Mouse (Mus musculus) CD8-positive naive resting alpha-beta T cell, adult 2 months (primary cell): ENCODE measurements around the gene Fsip1.

Source experiments
- DNase-seq, 2 experiments: peaks; one replicate each; pipeline ENCODE4 v3.0.0; 2022; ENCODE audit warnings: low read depth in 2 of 2, low spot score in 2 of 2

Fsip1 gene

DNA sequence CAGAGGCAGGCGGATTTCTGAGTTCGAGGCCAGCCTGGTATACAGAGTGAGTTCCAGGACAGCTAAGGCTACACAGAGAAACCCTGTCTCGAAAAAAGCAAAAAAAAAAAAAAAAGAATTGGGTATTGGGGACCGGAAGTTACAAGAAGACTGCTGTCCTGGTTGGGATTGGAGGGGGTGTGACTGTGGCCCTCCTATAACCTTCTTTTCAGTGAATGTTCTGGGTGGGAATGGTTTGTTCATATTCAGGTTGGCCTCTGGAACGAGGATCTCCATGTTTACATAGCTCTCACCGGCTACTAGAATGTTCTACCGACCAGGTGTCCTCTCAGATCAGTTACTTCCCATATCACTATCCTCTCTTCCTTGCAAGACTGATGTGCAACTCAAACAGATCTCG is 328 bp upstream of the Fsip1 start:
- DNase-seq = peak in 1 of 2 experiments; percentile 7

DNA sequence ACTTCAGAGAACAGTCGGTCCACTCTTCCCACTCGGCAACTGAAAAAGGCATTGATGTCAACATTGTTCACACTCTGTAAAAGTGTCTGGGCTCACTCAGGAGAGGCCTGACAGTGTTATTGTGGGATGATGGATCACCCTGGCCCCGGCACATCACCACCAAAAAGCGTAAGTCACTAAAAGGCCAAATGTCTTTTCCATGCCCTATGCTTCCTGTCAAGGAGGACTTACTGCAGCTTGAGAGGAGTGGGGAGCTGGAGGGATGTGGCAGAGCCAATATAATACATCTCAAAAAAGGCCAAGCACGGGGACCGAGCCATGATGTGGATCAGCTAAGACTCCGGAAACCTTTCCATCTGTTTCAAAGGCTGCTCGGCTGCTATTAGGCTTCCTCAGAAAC is 2.2 kb downstream of the Fsip1 start:
- no peak for DNase-seq

DNA sequence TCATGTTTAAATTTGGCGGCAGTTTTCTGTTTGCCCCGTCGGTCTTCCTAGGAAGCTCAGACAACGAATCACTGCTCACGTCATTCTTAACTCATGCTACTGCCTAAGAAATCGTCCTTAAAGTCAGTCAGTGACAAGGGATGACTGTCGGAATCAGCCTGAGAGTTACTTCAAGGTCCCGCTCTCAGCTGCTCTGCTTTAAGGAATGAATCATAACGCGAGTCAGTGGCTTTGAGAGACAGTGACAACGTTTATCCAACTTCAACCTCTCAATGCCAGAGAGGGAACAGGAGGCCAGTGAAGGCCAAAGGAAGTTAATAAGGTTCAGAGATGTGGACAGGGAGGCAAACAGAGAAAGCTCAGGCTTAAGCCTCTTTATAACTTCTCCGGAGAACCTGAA is 7.8 kb downstream of the Fsip1 start:
- DNase-seq = no peak

DNA sequence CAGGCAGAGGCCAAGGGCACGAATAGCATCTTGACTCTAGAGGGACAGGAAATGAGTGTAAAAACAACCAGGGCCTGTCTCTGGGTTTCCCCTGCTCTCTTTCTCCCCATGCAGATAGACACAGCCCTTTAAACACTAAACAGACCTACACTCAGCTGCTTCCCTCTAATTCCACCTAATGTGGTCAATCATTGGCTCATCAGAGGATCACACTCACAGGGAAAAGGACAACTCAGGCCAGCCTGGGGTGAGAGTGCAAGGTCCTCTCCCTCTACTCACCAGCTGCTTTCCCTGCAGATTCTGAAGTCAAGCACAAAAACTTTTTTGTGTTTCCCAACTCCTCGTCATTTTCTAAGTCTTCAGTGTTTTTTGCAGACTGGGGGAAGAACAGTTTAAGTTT is 8.8 kb downstream of the Fsip1 start:
- DNase-seq = no peak

DNA sequence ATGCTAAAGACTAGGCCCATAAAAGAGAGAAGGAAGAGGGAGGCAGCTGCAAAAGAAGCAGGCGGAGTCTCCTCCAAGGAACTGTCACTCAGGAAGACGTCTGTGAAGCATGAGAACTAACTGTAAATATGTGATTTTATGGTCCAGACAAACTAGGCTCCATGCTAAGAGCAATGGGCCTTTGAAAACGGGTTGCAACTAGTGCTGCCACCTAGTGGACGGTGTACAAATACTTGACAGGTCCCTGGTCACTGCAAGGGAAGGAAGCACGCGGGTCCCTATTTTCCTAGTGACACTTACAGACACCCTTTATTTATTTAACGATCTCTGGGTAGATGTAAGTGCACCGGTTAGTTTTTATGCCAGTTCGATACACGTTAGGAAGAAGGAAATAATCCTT is 10.9 kb downstream of the Fsip1 start:
- peak; percentile 44 to 61 for DNase-seq

DNA sequence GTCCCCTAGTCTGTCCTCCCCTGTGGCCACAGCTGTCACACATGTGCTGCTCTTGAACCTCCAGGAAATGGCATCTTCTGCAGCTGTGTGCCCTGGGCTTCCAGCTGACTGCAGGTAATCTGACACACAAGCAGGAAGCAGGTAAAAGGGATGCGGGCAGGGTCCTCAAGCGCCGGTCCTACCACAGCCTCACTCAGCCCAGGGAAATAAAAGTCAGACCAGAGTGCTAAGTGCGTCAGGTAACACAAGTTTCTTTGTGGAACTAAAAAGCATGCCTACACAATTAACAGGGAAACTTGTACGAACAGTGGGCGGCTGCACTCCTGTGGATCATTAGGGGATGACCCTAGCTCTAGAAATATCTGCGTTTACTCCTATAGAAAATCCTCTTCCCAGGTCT is 20.6 kb downstream of the Fsip1 start:
- DNase-seq = no peak

DNA sequence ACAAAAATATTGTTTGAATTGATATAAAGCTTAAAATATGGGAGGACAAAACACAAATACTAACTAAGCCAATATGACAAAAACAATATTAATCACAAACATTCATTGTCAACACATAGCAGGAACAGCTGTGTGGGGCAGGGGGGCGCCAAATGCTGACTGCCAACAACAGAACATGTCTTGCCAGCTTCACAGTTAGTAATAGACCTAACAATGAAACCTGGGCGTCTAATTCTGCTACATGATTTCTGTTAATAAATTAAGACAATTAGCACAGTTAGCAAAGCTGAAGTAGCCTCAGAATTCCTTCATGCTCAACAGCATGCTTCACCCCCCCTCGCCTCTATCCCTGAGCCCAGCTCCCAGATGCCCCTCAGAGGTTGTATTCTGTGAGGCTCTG is 21.2 kb downstream of the Fsip1 start:
- no peak for DNase-seq

DNA sequence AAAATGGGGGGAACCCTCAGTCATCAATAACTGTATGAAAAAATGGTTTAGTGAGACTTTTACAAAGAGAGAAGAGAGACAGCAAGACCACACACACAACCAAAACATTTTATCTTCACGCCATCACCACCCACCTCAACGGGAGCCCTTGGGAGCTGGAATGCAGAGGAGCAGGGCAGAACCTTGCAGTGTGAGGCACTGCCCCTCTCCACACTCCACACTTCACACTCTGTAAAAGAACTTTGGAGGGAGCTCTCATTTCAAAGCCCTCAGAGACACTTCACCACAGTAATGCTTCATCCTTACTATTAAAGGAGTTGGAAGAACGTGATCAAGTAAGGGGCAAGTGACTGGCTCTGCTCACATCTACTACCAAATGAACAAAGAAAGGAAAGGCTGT is 26.2 kb downstream of the Fsip1 start:
- DNase-seq = no peak

DNA sequence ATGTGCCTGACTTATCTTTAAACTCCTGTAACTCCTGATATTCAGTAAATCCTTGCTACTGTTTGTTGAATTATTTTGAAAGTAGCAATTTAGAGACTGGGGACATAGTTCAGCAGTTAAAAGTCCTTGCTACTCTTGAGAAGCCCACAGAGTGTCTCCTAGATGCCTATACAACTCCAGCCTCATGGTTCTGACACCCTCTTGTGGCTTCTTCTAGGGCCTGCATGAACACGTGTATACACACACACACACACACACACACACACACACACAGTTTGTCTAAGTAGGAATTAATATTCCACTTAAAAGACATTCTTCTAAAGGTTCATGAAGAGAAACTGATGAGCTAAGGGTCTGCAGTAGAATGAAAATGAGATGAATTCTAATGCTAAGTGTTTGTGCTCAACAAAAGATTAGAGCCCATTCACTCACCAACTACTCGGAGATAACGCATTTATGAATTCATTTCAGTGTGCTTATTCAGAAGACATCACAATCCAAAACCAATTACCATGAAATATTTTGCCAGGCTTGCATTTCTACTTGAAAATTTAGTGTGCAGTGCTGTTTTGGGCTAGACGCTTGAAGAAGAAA is 28.2 kb downstream of the Fsip1 start:
- DNase-seq = no peak

DNA sequence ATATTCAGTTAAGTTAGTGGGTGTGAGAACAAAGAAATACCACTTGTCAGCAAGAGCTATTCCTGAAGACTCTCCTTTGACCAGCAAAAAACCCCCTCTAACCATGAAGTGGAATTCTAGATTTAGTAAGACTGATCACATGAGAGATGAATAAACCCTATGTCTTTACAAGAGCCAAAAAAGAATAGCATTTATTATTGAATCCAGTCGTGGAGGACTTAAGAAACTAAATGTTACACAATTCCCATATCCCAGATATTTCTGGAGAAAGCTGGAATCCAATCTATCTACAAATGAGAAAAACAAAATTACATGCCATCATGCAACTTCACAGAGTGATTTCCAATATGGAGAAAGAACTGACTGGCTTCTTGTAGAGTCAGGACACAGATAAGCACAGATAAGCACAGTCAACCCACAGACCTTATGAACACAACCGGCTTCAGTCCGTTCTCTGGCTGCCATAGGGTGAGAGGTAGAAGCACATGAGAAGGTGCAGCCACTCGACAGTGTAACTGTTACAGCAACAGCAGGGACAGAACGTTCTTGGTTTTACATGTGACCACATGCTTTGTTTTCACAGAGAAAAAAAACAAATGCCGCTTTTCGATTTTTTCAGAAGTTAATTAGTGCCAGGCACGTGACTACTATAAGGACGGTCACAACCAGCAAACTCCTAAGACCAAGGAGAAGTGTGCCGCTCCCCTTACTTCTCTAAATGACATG is 31.3 kb downstream of the Fsip1 start:
- no peak for DNase-seq

DNA sequence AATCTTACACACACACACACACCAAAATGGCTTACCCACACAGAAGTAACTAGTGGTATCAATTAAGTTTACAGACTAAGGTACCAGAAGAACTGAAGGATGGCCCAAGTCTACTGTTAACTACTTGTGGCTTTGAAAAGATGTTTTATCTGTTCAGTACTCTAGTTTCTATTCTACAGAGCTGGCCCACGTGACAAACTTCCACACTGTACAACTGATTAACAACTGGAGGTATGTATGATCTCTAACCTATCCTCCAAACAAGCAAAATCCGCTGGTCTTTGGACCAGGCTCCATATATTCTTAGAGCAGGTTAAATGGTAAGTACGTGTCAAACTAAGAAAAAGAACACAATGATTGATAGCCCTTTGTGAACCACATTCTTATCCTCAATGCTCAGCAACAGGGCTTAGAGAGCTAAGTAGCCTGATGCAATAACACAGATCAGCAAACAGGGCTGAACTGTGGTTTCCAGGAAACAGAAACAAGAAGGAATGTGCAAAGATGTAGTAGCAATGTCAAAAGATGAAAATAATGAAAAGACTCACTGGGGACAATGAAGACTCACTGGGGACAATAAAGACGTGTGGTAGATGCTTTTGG is 38.7 kb downstream of the Fsip1 start:
- DNase-seq = no peak

DNA sequence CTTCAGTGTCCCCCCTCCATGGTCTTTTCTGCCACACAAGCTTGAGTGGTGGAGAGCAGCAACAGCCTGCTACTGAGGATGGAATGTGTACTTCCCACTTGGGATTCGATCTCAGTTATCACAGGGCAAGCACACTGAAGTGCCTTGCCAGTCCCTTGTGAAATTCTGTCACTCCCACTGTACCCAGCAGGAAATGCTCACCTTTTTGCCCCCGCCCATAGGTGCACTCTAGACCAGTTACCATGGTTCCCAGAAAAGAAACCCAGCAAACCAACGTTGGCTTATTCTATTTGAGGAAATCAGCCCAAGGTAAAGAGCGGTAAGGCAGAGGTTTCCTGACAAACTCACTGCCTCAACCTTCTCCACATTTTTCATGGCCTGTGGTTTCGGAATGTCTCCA is 47.1 kb downstream of the Fsip1 start:
- no peak for DNase-seq

DNA sequence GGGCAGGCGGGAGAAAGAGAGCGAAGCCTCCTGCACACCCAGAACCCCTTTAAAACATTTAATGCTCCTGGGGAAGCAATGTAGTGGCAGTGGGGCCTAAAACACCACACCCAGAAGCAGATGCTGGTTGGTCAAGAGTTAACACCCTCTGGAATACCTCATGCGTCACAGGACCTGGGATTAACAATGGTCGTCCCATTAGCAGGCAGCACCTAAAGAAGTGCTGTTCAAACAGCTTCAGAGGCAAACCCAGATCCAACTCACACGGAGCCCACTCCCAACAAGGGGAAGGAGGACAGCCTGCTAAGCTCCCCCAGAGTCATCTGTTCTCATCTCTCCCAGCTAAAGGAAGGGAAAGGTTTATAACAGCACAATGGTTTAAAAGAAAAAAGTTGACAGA is 48.1 kb downstream of the Fsip1 start:
- no peak for DNase-seq

DNA sequence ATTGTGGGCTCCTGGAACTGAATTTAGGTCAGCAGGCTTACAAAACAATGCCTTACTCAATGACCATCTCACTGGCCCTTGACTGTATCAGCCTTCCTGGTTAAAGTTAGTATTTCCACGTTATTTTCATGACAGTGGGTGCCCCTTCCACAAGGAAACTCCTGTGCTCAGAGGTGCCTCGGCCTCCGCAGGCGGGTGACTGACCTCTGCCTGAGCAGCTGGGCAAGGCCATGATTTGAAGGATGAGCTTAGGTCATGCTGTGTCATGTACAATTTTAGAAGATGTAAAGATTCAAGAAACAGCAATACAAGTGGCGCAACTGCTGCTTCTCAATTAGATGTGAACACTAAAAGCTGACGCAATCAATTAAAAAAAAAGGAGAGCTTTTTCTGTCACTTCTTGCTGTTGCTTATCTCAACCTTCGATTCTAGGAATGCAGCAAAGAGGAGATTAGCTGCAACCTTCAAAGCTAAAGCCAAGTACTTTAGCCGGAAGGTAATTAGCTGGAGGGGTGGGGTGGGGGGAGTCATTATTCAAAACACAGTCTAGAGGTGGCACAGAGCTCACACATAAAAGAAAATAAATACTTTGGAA is 50.7 kb downstream of the Fsip1 start:
- DNase-seq = no peak

DNA sequence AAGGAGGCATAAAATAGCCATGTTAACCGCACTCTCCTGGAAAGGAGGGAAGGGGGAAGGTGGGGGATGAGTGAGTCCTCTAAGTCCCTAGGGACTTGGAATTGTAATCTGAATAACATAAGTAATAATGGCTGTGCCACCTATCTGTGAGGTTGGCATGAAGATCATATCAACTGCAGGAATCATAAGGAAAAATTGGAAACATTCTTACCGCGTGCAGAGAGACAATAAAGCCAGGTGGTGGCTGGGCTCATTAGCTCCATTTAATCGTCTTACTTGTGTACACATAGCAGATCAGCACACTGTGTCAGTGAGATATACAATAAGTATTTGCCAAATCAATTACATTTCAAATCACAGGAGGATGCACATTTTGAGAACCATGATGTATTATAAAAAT is 52.1 kb downstream of the Fsip1 start:
- DNase-seq = no peak

DNA sequence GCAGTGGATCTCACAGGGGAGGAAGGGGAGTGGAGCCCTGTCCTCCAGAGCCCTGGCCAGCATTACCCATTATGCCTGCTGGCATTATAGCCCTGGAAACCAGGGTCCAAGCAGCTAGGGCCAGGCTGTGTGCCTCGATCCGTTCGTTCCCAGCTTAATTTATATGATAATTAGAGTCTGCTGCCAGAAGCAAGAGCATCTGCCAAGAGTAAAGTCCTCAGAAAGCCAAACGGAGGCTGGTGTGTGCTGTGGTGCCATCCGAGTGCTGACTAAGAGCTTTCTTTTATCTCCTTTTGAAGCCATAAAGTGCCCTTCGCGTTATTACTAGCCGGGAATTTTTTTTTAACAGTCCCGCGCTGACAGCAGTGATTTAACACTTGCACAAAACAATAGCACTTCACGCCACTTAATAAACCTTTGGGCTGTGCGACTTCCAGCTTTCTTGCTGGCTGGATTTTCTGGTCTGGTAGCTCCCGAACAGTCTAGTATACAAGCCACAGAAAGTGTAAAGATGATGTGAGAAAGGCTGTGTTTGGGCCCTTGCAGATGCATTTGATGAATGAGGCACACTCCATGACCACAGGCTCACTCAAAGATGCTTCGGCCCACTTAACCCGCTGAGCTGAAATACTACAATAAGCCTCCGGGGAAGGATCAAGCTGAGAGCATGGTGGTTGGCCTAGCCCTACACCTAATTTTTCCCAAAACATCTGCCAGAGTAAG is 52.9 kb downstream of the Fsip1 start:
- no peak for DNase-seq

DNA sequence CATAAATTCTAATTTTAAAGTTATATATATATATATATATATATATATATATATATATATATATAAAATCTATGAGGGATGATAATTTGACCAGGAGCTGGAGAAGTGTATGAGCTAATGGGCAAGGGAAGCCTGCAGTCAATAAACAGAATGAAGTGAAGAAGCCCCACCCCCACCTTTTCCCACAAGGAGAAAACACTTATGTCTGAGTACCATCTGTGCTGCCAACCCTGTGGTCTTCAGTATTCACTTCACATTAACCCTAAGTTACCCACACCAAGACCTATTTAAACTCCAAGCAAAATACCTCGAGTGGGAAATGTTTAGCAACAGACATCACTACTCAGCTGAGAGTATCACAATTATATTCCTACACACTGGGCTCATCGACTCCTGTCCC is 53.8 kb downstream of the Fsip1 start:
- DNase-seq = no peak

DNA sequence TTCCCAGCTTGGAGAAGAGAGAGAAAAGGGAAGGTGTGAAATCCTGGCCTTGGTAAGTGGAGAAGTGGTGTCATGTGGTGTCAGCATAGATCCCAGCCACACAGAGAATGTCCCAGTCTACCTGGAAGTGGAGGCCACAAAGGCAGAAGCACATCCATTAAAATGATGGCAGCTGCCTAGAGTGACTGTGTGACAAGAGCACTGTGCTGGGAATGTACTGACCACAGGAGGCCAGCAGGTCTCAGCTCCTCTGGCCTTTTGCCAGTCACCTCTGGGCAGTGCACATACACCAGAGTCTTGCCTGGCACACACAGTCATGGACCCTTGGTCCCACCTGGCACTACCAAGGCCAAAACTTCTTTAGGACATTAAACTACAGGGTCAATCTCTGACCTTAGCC is 54.8 kb downstream of the Fsip1 start:
- no peak for DNase-seq

DNA sequence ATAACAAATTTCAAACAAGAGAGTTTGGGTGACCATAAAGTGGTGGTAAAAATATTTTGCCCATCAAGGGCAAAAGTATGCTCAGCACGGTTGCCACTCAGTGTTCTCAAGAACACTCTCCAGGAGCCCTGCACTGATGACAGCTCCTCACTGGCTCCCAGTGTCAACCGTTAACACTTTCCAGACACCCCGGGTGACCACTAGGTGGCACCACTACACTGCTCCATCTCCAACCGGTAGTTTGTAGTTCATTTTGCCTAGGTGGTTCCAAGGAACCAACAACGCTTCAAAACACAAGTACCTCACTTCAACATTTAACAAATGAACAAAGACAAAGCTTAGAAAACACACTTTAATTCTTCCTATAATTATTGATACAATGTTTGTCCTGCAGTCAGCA is 56.9 kb downstream of the Fsip1 start:
- DNase-seq = peak; percentile 40 to 57

DNA sequence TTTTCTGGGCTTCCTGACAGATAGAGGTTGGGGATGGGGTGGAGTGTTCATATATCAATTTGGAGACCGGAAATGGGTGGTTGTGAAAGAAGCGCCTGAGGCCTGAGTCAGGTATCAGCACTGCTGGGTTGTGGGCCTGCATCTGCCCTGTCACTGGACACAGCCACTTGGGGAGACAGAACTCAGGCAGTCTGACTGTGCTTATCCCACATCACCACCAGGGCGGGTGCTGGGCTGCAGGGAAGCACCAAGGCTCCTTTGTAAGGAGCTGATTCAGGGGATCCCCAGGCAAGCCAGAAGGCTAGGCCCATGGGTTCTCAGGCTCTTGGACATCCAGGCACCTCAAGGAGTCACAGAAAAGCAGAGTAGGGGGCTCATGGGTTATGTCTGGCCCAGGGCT is 59.8 kb downstream of the Fsip1 start:
- no peak for DNase-seq

DNA sequence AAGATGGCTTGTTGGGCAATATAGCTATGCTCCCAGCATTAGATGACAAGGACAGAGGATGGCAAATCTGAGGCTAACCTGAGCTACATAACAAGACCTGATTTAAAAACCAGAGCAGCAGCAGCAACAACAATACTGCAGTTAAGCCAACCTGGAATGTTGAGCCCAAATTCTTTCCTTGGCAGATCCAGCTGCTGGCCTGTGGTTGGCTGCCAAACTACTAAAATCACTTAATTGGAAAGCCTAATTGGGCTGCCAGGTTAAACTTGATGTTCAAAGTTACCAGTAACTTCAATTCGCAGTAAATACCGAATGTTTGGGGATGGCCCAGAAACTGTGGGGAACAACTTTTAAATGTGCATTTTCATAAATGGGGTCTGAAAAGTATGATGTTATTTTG is 74.6 kb downstream of the Fsip1 start:
- DNase-seq = no peak
